Mouse (Mus musculus) frontal cortex, postnatal 14 days (tissue): ENCODE measurements at regions not wholly inside any gene's neighbourhood (a gene's known extent, or its start where the extent isn't known, plus 50 kb on each side); places are given as distances from the start of the nearest gene placed in this dataset.

Experiments used
- DNase-seq, 2 experiments: peaks; one replicate each; pipeline ENCODE4 v3.0.0; 2022; ENCODE audit warnings: low spot score in 2 of 2

- no peak for DNase-seq
Measured at GRCm38 (mm10) chr3:19458386-19458785, 170.1 kb downstream of the 1700064H15Rik start.

GRCm38 (mm10) chr3:19457431-19457830 is 171.0 kb downstream of the 1700064H15Rik start:
- DNase-seq, result no peak

GRCm38 (mm10) chr3:19455838-19456448 is 172.5 kb downstream of the 1700064H15Rik start:
- DNase-seq, result no peak

GRCm38 (mm10) chr3:19451022-19451421 is 177.5 kb downstream of the 1700064H15Rik start:
- DNase-seq, result no peak

- no peak for DNase-seq
Measured at GRCm38 (mm10) chr3:19448931-19449330, 179.5 kb downstream of the 1700064H15Rik start.

- DNase-seq, result no peak
Measured at GRCm38 (mm10) chr3:19448192-19448591, 180.3 kb downstream of the 1700064H15Rik start.

- no peak for DNase-seq
Measured at GRCm38 (mm10) chr3:19447733-19448132, 180.7 kb downstream of the 1700064H15Rik start.

- DNase-seq, result no peak
Measured at GRCm38 (mm10) chr3:19444914-19445313, 183.6 kb downstream of the 1700064H15Rik start.

- no peak for DNase-seq
Measured at GRCm38 (mm10) chr3:19441827-19442226, 186.7 kb downstream of the 1700064H15Rik start.

GRCm38 (mm10) chr3:19430159-19430558 is 198.3 kb downstream of the 1700064H15Rik start:
- DNase-seq, result no peak

GRCm38 (mm10) chr3:19429422-19430076 is 198.9 kb downstream of the 1700064H15Rik start:
- DNase-seq, result no peak

GRCm38 (mm10) chr3:19429010-19429409 is 199.5 kb downstream of the 1700064H15Rik start:
- DNase-seq, result no peak

- DNase-seq, result no peak
Measured at GRCm38 (mm10) chr3:19426130-19426556, 202.3 kb downstream of the 1700064H15Rik start.

GRCm38 (mm10) chr3:19425322-19425721 is 203.2 kb downstream of the 1700064H15Rik start:
- DNase-seq, result no peak

- no peak for DNase-seq
Measured at GRCm38 (mm10) chr3:19424384-19424783, 204.1 kb downstream of the 1700064H15Rik start.

GRCm38 (mm10) chr3:19421430-19421944 is 207.0 kb downstream of the 1700064H15Rik start:
- no peak for DNase-seq

GRCm38 (mm10) chr3:19420912-19421311 is 207.6 kb downstream of the 1700064H15Rik start:
- DNase-seq, result no peak

GRCm38 (mm10) chr3:19410938-19411515 is 217.4 kb downstream of the 1700064H15Rik start:
- DNase-seq, result no peak

GRCm38 (mm10) chr3:19408283-19408682 is 220.2 kb downstream of the 1700064H15Rik start:
- DNase-seq, result no peak

GRCm38 (mm10) chr3:19407591-19408090 is 220.8 kb downstream of the 1700064H15Rik start:
- no peak for DNase-seq

GRCm38 (mm10) chr3:19406351-19407151 is 221.9 kb downstream of the 1700064H15Rik start:
- DNase-seq, result peak; percentile 12

- DNase-seq, result no peak
Measured at GRCm38 (mm10) chr3:19385675-19386074, 242.8 kb downstream of the 1700064H15Rik start.
